Mouse (Mus musculus): ENCODE data around the gene Ybx2.
A peak's percentile ranks its signal among the peaks of the same experiment; 100 is the strongest.

Gene Ybx2

GRCm38 (mm10) chr11:69961841-69962240 is 26.2 kb downstream of the Ybx2 start:
- no peak for DNase-seq (ENCODE audit: low spot score)

DNA sequence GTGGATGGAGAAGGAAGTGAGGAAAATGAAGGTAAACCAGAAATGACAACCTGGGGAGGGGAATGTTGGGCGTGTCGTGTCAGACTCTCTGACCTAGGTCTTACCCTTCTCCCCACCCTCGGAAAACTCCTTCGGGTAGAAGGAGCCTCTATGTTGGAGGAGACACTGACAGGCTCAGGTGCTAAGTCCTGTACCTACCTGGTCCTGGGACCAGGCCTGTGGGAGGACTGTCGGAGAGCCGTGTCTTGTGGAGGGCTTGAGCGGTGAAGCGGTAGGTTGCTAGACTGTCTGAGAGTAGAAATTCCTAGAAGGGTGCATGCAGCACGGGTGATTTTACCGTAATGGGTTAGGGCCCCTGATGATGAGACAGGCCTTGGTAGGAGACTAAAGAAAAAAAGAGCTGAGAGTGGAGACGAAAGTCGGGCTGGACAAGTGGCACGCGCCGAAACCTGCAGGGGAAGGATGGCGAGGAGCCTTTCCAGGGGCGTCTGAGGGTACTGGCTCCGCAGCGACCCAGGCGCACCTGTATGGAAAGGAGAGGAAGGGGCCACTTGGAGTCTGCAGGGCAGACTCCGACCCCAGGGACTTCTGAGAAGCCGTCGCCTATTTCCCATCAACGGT is 29.2 kb downstream of the Ybx2 start, which contains the start of gene Cldn7:
Gene Cldn7 (plus strand): TSS at position 130 of the 621 bp plus-strand sequence.
- DNase-seq (ENCODE audit: low spot score), result no peak

DNA sequence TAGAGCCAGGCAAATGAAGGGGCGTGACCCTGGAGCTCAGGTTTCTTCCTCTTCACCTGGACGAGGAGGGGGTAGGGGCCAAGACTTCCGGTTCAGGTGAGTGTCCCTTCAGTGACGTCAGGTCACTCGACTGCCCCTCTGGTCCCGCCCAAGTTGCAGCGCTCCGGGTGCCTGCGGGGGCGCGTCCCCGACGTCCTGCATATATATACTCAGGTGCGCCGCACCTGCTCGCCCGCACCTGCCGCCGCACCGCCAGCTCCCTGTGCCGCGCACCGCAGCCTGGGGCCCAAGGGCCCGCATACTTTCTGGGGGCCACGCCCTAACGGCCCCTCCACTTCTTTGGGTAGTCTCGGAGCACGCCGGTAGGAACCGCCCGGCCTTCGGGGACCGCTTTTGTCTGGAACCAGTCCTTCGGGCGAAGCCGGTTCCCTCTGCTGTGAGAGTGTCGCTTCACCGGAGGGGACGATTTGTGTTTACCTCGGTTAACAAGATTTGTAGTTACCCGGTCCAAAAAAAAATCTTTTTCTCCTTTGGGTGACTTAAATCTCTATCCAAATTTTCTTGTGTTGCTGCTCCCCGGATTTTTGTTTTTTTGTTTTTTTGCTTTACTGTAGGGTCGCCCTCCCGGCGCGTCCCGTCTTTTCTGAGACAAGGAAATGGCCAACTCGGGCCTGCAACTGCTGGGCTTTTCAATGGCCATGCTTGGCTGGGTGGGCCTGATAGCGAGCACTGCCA is 29.8 kb downstream of the Ybx2 start:
- DNase-seq (ENCODE audit: low spot score), result peak; percentile 59

DNA sequence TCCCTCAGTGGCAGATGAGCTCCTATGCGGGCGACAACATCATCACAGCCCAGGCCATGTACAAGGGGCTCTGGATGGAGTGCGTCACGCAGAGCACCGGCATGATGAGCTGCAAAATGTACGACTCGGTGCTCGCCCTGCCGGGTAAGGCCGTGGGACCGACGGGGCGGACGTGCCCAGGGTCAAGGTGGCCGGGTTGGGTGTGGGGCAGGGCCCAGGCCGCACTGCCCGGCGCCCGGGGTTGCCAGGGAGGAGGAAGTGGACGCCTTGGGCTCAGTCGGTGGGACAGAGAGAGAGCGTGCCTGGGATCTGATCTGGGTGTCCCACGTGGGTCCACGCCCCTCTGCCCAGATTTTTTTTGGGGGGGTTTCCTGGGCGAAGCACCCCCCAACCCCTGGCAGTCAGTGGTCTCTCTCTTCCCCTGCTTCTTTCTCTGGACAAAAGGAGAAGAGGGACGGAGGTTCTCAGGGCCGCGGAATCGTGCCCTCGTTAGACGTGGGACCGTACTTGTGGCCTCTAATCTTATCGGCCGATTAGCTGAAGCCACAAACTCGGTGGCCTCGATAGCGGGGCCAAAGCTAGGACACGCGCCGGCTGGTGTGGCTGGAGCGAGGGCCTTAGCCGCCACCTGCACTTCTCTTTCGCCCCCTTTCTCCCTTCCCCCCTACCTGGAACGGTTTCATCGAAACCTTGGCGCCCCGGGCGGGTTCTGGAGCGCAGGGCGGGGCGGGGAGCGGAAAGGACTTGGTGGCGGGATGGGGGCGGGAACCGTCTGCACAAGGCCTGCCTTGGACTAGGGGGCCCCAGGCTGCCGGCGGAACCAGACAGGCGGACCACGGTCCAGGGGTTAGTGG is 30.6 kb downstream of the Ybx2 start:
- DNase-seq (ENCODE audit: low spot score), result peak; percentile 27

- peak; percentile 47 for DNase-seq (ENCODE audit: low spot score)
These were observed 31.4 kb downstream of the Ybx2 start for GRCm38 (mm10) chr11:69966860-69967517.

DNA sequence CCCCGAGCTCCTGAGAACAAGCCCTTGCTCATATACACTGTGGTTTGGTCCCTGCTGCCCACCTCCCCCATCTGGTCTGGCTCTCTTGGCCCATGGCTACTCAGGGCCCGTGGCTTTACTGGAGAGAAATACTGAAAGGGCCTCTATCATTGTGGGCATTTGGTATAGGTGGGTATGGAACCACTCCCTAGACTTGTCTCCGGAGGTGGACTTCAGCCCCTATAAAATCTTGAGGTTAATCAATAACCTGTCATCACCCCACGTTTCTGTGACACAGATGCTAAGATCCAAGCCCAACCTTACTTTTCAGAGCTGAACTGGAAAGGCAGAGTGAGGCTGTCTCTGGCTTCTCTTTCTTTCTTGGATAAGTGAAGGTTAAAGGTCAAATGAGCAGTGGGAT is 33.2 kb downstream of the Ybx2 start:
- DNase-seq (ENCODE audit: low spot score), result no peak

DNA sequence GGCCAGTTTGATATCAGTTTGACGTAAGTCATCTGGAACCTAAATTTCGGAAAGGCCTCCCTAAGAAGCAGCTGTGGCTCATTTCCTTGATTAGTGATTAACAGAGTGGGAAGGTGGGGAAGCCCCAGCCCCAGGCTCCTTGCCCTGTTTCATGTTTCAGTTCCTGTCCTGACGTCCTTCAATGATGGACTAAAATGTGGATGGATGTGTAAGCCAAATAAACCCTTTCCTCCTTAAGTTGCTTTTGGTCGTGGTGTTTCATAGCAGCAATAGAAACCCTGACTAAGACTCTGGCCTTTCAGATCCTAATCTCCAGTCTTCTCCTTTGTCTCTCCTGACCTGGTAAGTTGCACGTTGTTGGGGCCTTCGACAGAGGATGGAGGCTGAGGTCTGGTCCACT is 34.6 kb downstream of the Ybx2 start:
- DNase-seq (ENCODE audit: low spot score), result no peak

DNA sequence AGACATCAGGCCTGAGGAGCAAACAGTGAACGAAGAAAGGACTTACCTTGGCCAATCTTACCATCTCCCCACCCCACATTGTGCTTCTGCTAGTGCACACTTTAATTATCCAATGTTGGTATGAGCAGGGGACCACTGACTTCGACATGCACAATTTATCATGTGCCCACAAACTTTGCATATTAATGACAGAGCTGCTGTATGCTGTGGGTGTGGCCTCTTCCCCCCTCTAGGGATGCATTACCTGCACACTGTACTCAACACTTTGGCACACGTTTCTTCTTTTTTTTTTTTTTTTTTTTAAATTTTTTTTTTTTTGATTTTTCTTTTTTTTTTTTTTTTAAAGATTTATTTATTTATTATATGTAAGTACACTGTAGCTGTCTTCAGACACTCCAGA is 35.2 kb downstream of the Ybx2 start:
- no peak for DNase-seq (ENCODE audit: low spot score)

- no peak for DNase-seq (ENCODE audit: low spot score)
These were observed 39.3 kb downstream of the Ybx2 start for GRCm38 (mm10) chr11:69974907-69975306.

GRCm38 (mm10) chr11:69976271-69976670 is 40.7 kb downstream of the Ybx2 start:
- no peak for DNase-seq (ENCODE audit: low spot score)

GRCm38 (mm10) chr11:69979827-69980195 is 44.2 kb downstream of the Ybx2 start:
- DNase-seq (ENCODE audit: low spot score), result no peak

DNA sequence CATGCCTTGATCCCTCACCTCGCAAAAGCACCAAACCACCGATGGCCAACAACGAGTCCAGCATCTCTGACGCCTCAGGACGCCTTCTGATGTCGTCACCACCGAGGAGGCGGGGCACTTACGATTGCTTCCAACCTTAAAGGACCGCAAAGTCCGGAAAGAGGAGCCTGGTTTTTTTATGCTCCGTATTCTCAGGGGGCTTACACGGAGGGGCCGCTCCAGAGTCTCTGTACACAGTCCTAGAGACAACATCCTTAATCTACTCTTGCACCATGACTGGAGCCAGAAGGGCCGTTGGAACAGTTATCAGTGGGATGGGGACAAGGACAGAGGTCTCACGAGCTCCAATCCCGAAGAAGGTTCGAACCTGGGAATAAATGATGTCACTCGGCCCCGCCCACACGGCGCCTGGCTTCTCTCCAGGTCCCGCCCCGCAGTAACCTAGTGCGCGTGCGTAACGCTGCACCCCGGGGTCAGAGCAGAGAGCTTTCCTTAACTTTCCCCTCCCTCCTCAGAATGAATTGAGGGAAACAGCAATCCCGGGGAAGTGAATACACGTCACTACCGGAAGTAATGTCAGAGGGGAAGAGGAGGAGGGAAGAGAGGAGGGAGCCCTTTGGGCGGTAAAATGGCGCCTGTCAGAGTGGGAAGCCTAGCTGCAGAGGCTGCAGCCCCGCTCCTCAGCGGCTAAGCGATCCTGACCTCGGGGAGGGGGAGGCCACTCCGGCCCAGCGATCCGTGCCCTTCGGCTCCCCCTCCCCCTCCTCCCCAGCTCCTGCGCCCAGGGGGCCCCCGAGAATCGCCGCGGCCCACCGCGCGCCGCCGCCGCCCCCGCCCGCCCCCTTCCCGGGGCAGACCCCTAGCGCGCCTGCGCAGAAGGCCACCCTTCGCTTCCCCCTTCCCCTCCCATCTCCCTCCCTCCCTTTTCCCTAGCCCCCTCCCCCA is 44.9 kb downstream of the Ybx2 start:
- DNase-seq (ENCODE audit: low spot score), result peak; percentile 100

DNA sequence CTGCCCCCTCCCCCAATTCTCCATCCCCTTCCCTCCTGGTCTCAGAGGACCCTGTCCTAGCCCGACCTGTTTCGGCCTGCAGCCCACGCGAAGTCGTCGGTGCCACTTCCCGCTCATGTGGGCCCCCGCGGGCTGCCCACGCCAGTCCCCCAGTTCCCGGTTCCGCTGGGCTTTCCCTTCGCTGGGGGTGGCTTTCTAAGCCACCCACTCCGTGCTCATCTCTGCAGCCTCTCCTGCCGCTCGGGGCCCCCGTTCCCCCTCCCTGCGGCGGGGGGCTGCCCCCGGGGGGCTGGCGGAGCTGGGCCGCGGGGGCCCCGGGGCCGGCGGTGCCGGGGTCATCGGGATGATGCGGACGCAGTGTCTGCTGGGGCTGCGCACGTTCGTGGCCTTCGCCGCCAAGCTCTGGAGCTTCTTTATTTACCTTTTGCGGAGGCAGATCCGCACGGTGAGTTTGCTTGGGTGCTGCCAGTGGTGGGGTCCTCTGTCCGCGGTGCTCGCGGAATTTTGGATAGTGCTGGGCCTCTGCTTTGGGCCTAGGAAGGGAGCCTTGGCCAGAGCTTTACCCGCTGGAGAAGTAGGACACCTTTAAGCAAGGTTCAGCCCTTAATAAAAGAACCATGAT is 45.7 kb downstream of the Ybx2 start, which contains the start of gene Ctdnep1:
Gene Ctdnep1 (plus strand): TSS at position 16 of the 622 bp plus-strand sequence.
- no peak for DNase-seq (ENCODE audit: low spot score)

DNA sequence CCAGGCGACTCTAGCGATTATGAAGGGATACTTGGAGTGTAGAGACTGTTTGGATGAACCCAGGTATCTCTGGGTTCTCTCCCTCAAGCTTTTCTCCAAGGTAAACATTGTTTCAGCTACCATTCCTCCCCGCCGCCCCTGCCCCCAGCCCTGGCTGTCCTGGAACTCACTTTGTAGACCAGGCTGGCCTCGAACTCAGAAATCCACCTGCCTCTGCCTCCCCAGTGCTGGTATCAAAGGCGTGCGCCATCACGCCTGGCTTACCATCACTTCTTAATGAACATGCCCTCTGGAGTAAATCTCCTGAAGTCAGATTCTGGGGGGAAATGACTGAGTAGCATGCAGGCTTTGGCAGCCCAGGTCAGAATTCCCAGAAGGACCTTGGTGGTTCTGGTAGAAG is 46.6 kb downstream of the Ybx2 start, which contains the start of gene Elp5:
Gene Elp5 (minus strand): TSS at position 293 of the 400 bp plus-strand sequence.
- no peak for DNase-seq (ENCODE audit: low spot score)

- DNase-seq (ENCODE audit: low spot score), result peak; percentile 12
These were observed 47.3 kb downstream of the Ybx2 start for GRCm38 (mm10) chr11:69982877-69983276.

DNA sequence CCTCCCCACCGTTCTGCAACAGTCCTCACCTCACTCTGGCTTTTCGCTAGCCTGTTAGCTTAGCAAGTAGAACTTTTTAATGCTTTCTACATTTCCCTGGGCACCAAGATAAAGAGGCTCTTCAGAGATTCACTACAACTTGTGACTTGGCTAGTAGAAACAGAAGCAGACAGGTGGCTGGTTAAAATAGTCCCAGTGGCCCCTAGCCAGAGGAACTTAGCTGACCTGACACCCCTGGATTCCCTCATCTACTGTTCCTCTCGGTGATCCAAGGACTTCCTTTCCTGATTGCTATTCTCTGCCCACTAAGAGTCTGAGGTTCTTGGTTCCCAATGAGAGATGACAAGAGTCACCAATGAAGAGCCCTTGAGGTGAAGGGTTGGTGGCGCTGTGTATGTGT is 47.8 kb downstream of the Ybx2 start:
- no peak for DNase-seq (ENCODE audit: low spot score)

DNA sequence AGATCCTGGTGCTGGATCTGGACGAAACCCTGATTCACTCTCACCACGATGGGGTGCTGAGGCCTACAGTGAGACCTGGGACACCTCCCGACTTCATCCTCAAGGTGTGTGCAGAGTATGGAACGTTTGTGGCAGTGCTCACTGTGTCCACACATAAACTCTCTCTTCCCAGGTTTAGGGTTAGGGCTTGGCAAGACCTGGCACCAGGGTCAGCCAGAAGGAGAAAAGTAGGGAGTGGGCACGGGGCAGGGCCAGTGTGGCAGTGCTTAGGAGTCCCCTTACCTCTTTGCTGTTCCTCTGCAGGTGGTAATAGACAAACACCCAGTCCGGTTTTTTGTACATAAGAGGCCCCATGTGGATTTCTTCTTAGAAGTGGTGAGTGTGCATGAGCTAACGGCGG is 48.8 kb downstream of the Ybx2 start:
- DNase-seq (ENCODE audit: low spot score), result no peak

GRCm38 (mm10) chr11:69989949-69990348 is 54.4 kb downstream of the Ybx2 start:
- DNase-seq (ENCODE audit: low spot score), result no peak
